Mouse (Mus musculus): Measurements from ENCODE around the gene Tmem131. TPM values are rescaled to one million over a fixed set of nuclear protein-coding genes. Genes with fewer than 3 reads are reported as not detected.

Tmem131 gene
- polyA plus RNA-seq, 1 experiment from 2014 or later, result 13.1 TPM

DNA sequence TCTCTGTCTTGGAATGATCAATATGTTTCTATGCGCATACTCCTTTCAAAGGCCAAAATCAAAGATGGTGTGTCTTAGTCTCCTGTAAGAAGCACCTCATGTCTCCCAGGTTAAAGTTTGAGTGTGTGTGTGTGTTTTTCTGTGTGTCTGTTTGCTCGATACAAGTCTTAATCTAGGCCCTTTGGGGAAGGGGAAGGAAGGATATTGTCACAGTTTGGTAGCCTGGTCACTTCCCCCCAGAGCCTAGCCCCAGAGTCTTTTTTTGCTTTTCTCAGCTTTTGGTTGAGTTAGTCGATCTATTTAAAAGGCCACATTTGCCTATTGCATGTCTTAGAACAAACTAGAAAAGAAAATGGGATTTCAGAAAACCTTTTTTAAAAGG is 3.1 kb downstream of the Tmem131 start:
- no peaks in the 10 kb centered on the region for H3K9me3 ChIP-seq (replicated peaks; ENCODE audit: control insufficient read depth, low read length)
- H3K9ac ChIP-seq (ENCODE audit: low read length), result peak overlapping the region; percentile 99
- H3K4me2 ChIP-seq (ENCODE audit: low read depth, low read length), result peak overlapping the region; percentile 64
- peak overlapping the region; percentile 93 for H3K27ac ChIP-seq (ENCODE audit: low read length)
- no peaks in the 10 kb centered on the region for H3K36me3 ChIP-seq (ENCODE audit: control insufficient read depth, insufficient read depth, low read length)
- no peak for ATAC-seq (ENCODE audit: insufficient read depth, low FRiP score)
- H3K4me1 ChIP-seq (ENCODE audit: control insufficient read depth, insufficient read depth, low read length), result peaks cover 17% of the 10 kb centered on the region
- WGBS, result 52% methylated on average over 3 of the region's 3 CpGs
- H3K4me3 ChIP-seq (replicated peaks; ENCODE audit: low read length), result peak overlapping the region; percentile 98
- H3K27me3 ChIP-seq (ENCODE audit: control insufficient read depth, insufficient read depth, low read length), result no peaks in the 10 kb centered on the region

DNA sequence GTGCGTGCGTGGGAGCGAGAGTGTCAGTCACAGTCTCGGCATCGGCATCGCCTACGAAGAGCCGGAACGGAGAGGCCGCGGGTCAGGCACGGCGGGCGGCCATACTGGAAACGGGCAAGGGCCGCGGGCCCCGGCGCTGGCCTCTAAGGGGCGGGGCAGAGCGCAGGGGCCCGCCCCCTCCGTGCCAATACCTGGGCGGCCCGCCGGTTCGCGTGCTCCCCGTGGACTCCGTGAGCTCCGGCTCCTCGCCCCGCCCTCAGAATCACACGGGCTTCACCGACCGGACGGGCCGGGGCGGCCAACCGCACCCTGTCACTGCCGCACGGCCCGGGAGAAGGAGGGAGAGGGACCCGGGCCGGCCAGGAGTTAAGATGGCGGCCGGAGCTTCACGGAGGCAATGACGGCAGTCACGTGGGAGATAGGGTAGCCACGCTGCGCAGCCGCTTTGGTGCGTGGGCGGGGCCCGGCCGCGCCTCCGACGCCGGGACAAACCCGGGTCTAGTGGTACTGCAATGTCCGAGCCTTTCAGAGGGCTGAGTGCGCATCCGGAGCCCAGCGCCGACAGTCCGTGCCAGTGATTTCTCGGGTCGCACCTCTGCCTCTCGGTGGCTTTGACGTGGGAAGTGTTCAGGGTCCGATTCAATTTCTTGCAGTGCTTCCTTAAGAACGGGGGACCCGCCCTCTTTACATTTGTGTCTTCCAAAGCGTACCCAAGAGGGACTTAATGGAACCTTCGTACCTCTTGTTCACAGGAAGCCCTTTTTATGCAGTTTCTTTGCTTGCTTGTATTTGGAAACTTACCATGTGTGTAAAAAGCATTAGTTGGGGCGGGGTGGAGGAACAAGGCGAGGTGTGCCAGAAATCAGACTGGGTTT is 3.7 kb downstream of the Tmem131 start:
- Histone ChIP-seq H3K4me3 (replicated peaks; ENCODE audit: low read length) (peak overlapping the region; percentile 98), H3K36me3 (ENCODE audit: control insufficient read depth, insufficient read depth, low read length) (no peaks in the 10 kb centered on the region), H3K4me2 (ENCODE audit: low read depth, low read length) (peak overlapping the region; percentile 80), H3K9ac (ENCODE audit: low read length) (peak overlapping the region; percentile 99), H3K4me1 (ENCODE audit: control insufficient read depth, insufficient read depth, low read length) (peaks cover 23% of the 10 kb centered on the region), H3K27me3 (ENCODE audit: control insufficient read depth, insufficient read depth, low read length) (no peaks in the 10 kb centered on the region), H3K27ac (ENCODE audit: low read length) (peak overlapping the region; percentile 93), H3K9me3 (replicated peaks; ENCODE audit: control insufficient read depth, low read length) (no peaks in the 10 kb centered on the region)
- peak; percentile 99 for ATAC-seq (ENCODE audit: insufficient read depth, low FRiP score)
- WGBS, result under 1% methylated on average over 79 of the region's 79 CpGs

DNA sequence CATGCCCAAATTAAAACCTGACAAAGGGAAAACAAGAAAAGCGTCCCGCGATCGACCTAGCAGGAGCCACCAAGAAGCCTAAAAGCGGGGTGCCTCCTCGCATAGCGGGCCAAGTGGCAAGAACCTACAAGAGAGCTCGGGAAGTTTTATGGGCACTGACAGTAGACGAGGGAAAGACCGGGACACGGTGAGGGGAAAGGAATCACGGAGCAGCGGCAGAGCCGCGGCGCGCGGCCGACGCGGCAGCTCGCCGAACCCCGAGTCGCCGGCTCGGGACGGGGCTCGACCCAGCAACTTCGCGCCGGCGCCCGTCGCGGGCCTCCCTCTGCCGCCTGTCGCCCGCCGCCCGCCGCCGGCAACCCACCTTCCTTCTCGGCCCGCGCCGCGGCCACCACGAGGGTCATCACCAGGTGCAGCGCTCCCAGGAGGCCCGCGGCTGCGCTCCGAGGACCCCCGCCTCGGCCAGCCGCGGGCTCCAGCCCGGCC is 4.6 kb downstream of the Tmem131 start:
- peak overlapping the region; percentile 93 for H3K27ac ChIP-seq (ENCODE audit: low read length)
- whole genome bisulfite sequencing, result 0% methylated on average over 45 of the region's 59 CpGs
- H3K4me3 ChIP-seq (replicated peaks; ENCODE audit: low read length), result peak overlapping the region; percentile 98
- no peak for ATAC-seq (ENCODE audit: insufficient read depth, low FRiP score)
- H3K27me3 ChIP-seq (ENCODE audit: control insufficient read depth, insufficient read depth, low read length), result no peaks in the 10 kb centered on the region
- H3K36me3 ChIP-seq (ENCODE audit: control insufficient read depth, insufficient read depth, low read length), result no peaks in the 10 kb centered on the region
- H3K4me1 ChIP-seq (ENCODE audit: control insufficient read depth, insufficient read depth, low read length), result peaks cover 30% of the 10 kb centered on the region
- no peaks in the 10 kb centered on the region for H3K9me3 ChIP-seq (replicated peaks; ENCODE audit: control insufficient read depth, low read length)
- peak overlapping the region; percentile 80 for H3K4me2 ChIP-seq (ENCODE audit: low read depth, low read length)
- peak overlapping the region; percentile 99 for H3K9ac ChIP-seq (ENCODE audit: low read length)

DNA sequence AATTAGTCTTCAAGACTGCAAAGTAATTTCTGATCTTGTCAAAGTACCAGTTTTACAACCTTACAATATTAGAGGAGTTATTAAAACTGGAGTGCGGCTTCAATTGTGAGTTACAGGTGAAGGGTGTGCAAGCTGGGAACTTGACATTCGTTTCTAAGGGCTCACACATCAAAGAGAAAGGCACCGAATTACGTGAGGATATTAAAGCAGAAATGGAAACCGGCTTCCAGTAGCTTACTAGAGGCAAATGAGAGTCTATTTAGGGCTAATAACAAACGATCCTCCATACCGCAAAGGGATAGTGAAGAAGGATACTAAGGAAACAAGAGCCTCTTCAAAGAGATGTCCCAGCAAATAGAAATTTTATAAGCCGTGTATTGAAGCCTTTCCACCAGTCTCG is 5.1 kb downstream of the Tmem131 start:
- 2% methylated on average over 9 of the region's 9 CpGs for WGBS
- Histone ChIP-seq H3K9me3 (replicated peaks; ENCODE audit: control insufficient read depth, low read length) (no peaks in the 10 kb centered on the region), H3K4me2 (ENCODE audit: low read depth, low read length) (peak overlapping the region; percentile 80), H3K36me3 (ENCODE audit: control insufficient read depth, insufficient read depth, low read length) (no peaks in the 10 kb centered on the region), H3K4me1 (ENCODE audit: control insufficient read depth, insufficient read depth, low read length) (peaks cover 33% of the 10 kb centered on the region), H3K9ac (ENCODE audit: low read length) (peak overlapping the region; percentile 99), H3K27me3 (ENCODE audit: control insufficient read depth, insufficient read depth, low read length) (no peaks in the 10 kb centered on the region), H3K4me3 (replicated peaks; ENCODE audit: low read length) (peak overlapping the region; percentile 98), H3K27ac (ENCODE audit: low read length) (peak overlapping the region; percentile 93; the same call in 1 of the 2 replicates)
- ATAC-seq (ENCODE audit: insufficient read depth, low FRiP score), result no peak

DNA sequence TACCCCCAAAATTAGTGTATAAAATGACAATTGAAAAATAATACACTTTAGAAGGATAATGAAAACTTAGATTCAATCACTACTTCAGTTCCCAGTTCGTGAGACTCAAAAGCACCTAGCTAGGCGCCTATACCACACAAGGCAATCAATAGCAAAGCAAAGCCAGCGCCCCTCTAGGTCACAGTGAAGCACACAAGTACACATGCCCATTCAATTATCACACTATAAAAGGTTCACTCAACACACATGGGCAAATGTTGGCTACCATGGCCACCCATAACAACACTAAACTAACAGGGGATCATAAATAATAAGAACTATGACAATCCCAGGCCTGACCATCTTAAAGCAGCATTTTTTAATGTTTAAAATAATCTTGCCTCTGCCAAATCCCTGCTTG is 5.8 kb downstream of the Tmem131 start:
- no peak for ATAC-seq (ENCODE audit: insufficient read depth, low FRiP score)
- Histone ChIP-seq H3K9ac (ENCODE audit: low read length) (peak overlapping the region; percentile 57), H3K4me3 (replicated peaks; ENCODE audit: low read length) (peak overlapping the region; percentile 98), H3K4me1 (ENCODE audit: control insufficient read depth, insufficient read depth, low read length) (peaks cover 33% of the 10 kb centered on the region), H3K9me3 (replicated peaks; ENCODE audit: control insufficient read depth, low read length) (no peaks in the 10 kb centered on the region), H3K27ac (ENCODE audit: low read length) (no peak overlapping the region), H3K4me2 (ENCODE audit: low read depth, low read length) (peak overlapping the region; percentile 80), H3K27me3 (ENCODE audit: control insufficient read depth, insufficient read depth, low read length) (no peaks in the 10 kb centered on the region), H3K36me3 (ENCODE audit: control insufficient read depth, insufficient read depth, low read length) (no peaks in the 10 kb centered on the region)
- 28% methylated on average over 3 of the region's 3 CpGs for WGBS

DNA sequence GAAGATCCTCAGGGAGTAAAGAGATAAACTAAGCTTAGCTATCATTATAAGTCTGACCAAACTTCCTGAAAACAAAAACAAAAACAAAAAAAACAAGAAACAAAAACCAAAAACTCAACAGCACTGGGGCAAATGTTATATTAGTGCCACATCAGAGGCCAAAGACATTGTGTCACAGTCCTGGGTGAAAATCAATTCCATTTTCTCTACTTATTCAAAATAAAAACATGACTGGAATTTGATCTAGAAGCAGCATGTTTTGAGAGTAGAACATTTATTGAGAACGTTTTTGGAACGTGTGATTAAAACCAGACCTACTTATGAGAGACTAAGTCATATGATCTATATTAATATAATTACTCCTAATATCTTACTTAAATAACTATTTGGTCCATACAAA is 6.5 kb downstream of the Tmem131 start:
- Histone ChIP-seq H3K4me2 (ENCODE audit: low read depth, low read length) (peak overlapping the region; percentile 80; the same call in 1 of the 2 replicates), H3K9me3 (replicated peaks; ENCODE audit: control insufficient read depth, low read length) (no peaks in the 10 kb centered on the region), H3K9ac (ENCODE audit: low read length) (no peak overlapping the region), H3K27me3 (ENCODE audit: control insufficient read depth, insufficient read depth, low read length) (no peaks in the 10 kb centered on the region), H3K4me1 (ENCODE audit: control insufficient read depth, insufficient read depth, low read length) (peaks cover 33% of the 10 kb centered on the region), H3K27ac (ENCODE audit: low read length) (no peak overlapping the region), H3K4me3 (replicated peaks; ENCODE audit: low read length) (peak overlapping the region; percentile 98), H3K36me3 (ENCODE audit: control insufficient read depth, insufficient read depth, low read length) (no peaks in the 10 kb centered on the region)
- 39% methylated on average over 2 of the region's 2 CpGs for WGBS
- ATAC-seq (ENCODE audit: insufficient read depth, low FRiP score), result no peak

DNA sequence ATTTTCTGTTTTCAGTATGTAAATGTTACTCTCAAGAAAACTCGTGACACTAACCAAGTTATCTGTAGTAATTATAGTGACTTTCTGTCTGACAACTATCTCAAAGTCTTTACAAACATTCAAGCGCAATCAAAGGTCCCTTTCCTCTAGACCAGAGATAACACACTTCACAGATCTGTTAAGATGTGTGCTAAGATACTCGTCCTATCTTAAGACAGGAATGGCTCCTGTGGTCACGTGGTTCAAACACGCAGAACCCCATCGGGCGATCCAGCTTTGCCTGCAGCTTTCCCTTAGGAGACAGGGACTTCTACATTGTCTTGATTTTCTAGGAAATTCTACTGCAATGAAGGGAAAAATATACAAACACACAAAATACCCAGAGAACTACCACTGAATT is 6.9 kb downstream of the Tmem131 start:
- Histone ChIP-seq H3K4me2 (ENCODE audit: low read depth, low read length) (0 out of 2 replicates have a peak overlapping the region, but pooled peaks have one; percentile 8), H3K9ac (ENCODE audit: low read length) (no peak overlapping the region)
- 70% methylated on average over 7 of the region's 7 CpGs for WGBS

DNA sequence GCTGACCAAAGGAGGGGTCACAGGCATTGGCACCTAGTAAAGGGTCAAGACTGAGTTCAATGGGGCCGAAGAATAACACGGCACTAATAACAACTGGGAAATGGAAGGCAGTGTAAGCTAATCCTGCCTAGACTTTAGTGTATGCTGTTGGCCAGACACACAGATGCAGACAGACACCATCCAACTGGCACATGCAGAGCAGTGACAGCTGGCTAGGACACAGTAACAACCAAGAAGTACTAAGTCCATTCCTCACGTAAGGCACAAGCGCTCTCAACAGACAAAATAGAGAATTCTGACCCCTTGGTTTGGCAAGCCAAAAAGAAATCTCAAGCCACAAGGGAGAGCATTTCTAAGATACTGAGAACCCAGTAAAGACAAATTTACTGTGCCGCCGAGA is 8.7 kb downstream of the Tmem131 start:
- Histone ChIP-seq H3K27ac (ENCODE audit: low read length) (no peak overlapping the region), H3K4me2 (ENCODE audit: low read depth, low read length) (no peak overlapping the region), H3K4me3 (replicated peaks; ENCODE audit: low read length) (no peak overlapping the region), H3K9me3 (replicated peaks; ENCODE audit: control insufficient read depth, low read length) (no peaks in the 10 kb centered on the region), H3K27me3 (ENCODE audit: control insufficient read depth, insufficient read depth, low read length) (no peaks in the 10 kb centered on the region), H3K4me1 (ENCODE audit: control insufficient read depth, insufficient read depth, low read length) (peaks cover 29% of the 10 kb centered on the region), H3K9ac (ENCODE audit: low read length) (no peak overlapping the region), H3K36me3 (ENCODE audit: control insufficient read depth, insufficient read depth, low read length) (no peaks in the 10 kb centered on the region)
- no peak for ATAC-seq (ENCODE audit: insufficient read depth, low FRiP score)
- WGBS, result 55% methylated on average over 6 of the region's 6 CpGs

More for the DNA sequence above, 6.9 kb downstream of the Tmem131 start:
- Histone ChIP-seq H3K9me3 (replicated peaks; ENCODE audit: control insufficient read depth, low read length) (no peaks in the 10 kb centered on the region), H3K36me3 (ENCODE audit: control insufficient read depth, insufficient read depth, low read length) (no peaks in the 10 kb centered on the region), H3K27me3 (ENCODE audit: control insufficient read depth, insufficient read depth, low read length) (no peaks in the 10 kb centered on the region), H3K4me3 (replicated peaks; ENCODE audit: low read length) (no peak overlapping the region), H3K27ac (ENCODE audit: low read length) (no peak overlapping the region), H3K4me1 (ENCODE audit: control insufficient read depth, insufficient read depth, low read length) (peaks cover 33% of the 10 kb centered on the region)
- ATAC-seq (ENCODE audit: insufficient read depth, low FRiP score), result no peak

DNA sequence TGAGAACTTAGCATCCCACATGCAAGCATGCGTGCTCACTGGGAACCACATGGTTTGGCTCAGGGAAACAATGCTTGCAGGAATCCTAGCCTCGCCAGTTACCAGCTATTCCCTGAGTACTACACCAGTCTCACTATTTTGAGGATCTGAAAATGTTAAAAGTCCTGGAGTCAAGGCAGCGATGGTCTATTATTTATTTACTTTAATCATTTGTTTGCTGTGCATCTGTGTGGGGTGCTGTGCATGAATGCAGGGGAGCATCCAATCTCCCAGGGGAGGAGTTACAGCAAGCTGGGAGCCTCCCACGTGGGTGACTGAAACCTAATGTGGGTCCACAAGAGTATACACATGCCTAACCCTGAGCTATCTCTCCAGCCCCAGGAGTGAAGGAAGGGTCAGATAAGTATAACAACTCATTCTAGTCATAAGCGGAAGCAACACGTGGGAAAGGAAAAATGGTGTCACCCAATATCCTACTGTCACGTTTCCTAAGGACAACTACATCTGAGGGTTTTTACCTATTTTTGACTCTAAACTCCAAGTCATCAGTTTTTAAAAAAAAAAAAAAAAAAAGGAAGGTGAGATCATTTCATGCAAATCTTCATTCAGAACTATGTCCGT is 9.4 kb downstream of the Tmem131 start:
- no peaks in the 10 kb centered on the region for H3K27me3 ChIP-seq (ENCODE audit: control insufficient read depth, insufficient read depth, low read length)
- no peak overlapping the region for H3K27ac ChIP-seq (ENCODE audit: low read length)
- no peak overlapping the region for H3K4me3 ChIP-seq (replicated peaks; ENCODE audit: low read length)
- H3K9ac ChIP-seq (ENCODE audit: low read length), result no peak overlapping the region
- peaks cover 29% of the 10 kb centered on the region for H3K4me1 ChIP-seq (ENCODE audit: control insufficient read depth, insufficient read depth, low read length)
- H3K9me3 ChIP-seq (replicated peaks; ENCODE audit: control insufficient read depth, low read length), result no peaks in the 10 kb centered on the region
- no peak overlapping the region for H3K4me2 ChIP-seq (ENCODE audit: low read depth, low read length)
- no peak for ATAC-seq (ENCODE audit: insufficient read depth, low FRiP score)
- H3K36me3 ChIP-seq (ENCODE audit: control insufficient read depth, insufficient read depth, low read length), result no peaks in the 10 kb centered on the region
- 63% methylated on average over 8 of the region's 8 CpGs for WGBS
